Mouse (Mus musculus) regulatory T cell (primary cell): ENCODE measurements around the gene Galnt15.

Experiments
- in situ Hi-C: fragments of 300-600 bp; cut with MboI, MseI; formaldehyde crosslinking; loops from one replicate; pipeline ENCODE4 v1.15.1; 2025; ENCODE audit warnings: high pct_unique_total_duplicates

Gene Galnt15

GRCm38 (mm10) chr14:32032522-32032921, 3.7 kb downstream of the Galnt15 start:
- in situ Hi-C loops: loop anchor here (5.0 kb wide), 1 partner anchor 75 kb away; no protein-coding TSS in a partner anchor

GRCm38 (mm10) chr14:32036482-32036881, 7.7 kb downstream of the Galnt15 start:
- in situ Hi-C loops: no loop called here

- in situ Hi-C loops: no loop called here
Observed at GRCm38 (mm10) chr14:32037661-32038252, 9.0 kb downstream of the Galnt15 start.

GRCm38 (mm10) chr14:32042108-32042507, 13.3 kb downstream of the Galnt15 start:
- in situ Hi-C loops: no loop called here

- in situ Hi-C loops: no loop called here
Observed at GRCm38 (mm10) chr14:32046357-32046756, 17.6 kb downstream of the Galnt15 start.

- in situ Hi-C loops: no loop called here
Observed at GRCm38 (mm10) chr14:32050171-32050570, 21.4 kb downstream of the Galnt15 start.

GRCm38 (mm10) chr14:32053895-32054294, 25.1 kb downstream of the Galnt15 start:
- in situ Hi-C loops: no loop called here

GRCm38 (mm10) chr14:32054788-32055187, 26.0 kb downstream of the Galnt15 start:
- in situ Hi-C loops: no loop called here

GRCm38 (mm10) chr14:32055781-32056180, 27.0 kb downstream of the Galnt15 start:
- in situ Hi-C loops: no loop called here

GRCm38 (mm10) chr14:32056675-32057074, 27.9 kb downstream of the Galnt15 start:
- in situ Hi-C loops: no loop called here

- in situ Hi-C loops: no loop called here
Observed at GRCm38 (mm10) chr14:32057664-32058063, 28.9 kb downstream of the Galnt15 start.

- in situ Hi-C loops: no loop called here
Observed at GRCm38 (mm10) chr14:32061398-32061797, 32.6 kb downstream of the Galnt15 start.

- in situ Hi-C loops: loop anchor here (10.0 kb wide), 1 partner anchor 428 kb away; the partner anchor contains the start of genes Btd, Gm49387 and Hacl1
Observed at GRCm38 (mm10) chr14:32072807-32073206, 44.0 kb downstream of the Galnt15 start.

- in situ Hi-C loops: loop anchor here (10.0 kb wide), 1 partner anchor 428 kb away; the partner anchor contains the start of genes Btd, Gm49387 and Hacl1
Observed at GRCm38 (mm10) chr14:32073211-32073685, 44.5 kb downstream of the Galnt15 start.

- in situ Hi-C loops: loop anchor here (10.0 kb wide), 1 partner anchor 429 kb away; the partner anchor contains the start of genes Btd, Gm49387 and Hacl1
Observed at GRCm38 (mm10) chr14:32073901-32074300, 45.1 kb downstream of the Galnt15 start.

- in situ Hi-C loops: loop anchor here (5.0 to 10.0 kb wide), 2 partner anchors 280 to 432 kb away; partner anchors contain the start of genes Btd, Gm49387 and Hacl1
Observed at GRCm38 (mm10) chr14:32076896-32077575, 48.2 kb downstream of the Galnt15 start.

- in situ Hi-C loops: no loop called here
Observed at GRCm38 (mm10) chr14:32081026-32081425, 52.2 kb downstream of the Galnt15 start.

GRCm38 (mm10) chr14:32082891-32083290, 54.1 kb downstream of the Galnt15 start:
- in situ Hi-C loops: no loop called here

- in situ Hi-C loops: no loop called here
Observed at GRCm38 (mm10) chr14:32083466-32083865, 54.7 kb downstream of the Galnt15 start.

- in situ Hi-C loops: loop anchor here (5.0 kb wide), 1 partner anchor 72 kb away; the partner anchor contains the start of gene Ncoa4
Observed at GRCm38 (mm10) chr14:32084761-32085485, 56.1 kb downstream of the Galnt15 start, which contains the start of gene Oxnad1. TSS of gene Oxnad1 (plus strand) at chr14:32085374.

- in situ Hi-C loops: loop anchor here (5.0 kb wide), 1 partner anchor 72 kb away; the partner anchor contains the start of gene Ncoa4
Observed at GRCm38 (mm10) chr14:32085486-32086201, 56.9 kb downstream of the Galnt15 start, which contains the start of gene Dph3. TSS of gene Dph3 (minus strand) at chr14:32085729.
